Mouse (Mus musculus) kidney, embryonic 14.5 days (tissue): ENCODE results near the gene Ppp2r5a. TPM values are rescaled to one million over a fixed set of nuclear protein-coding genes. Genes with fewer than 3 reads are reported as not detected.

Experiments
- ATAC-seq: fragments of 200-750 bp; cut with Nextera tagmentation; 2 replicates; pipeline ENCODE4 v1.8.0; 2017; ENCODE audit warnings: moderate number of reproducible peaks, mild to moderate bottlenecking, moderate TSS enrichment, moderate library complexity; ENCODE audit not compliant: low FRiP score, low TSS enrichment
- H3K27ac ChIP-seq: fragments of 300-500 bp; sonication (generic); 2 replicates; pipeline ENCODE4 v1.5.1; 2014; ENCODE audit warnings: low read depth, mild to moderate bottlenecking, low read length, moderate library complexity, mixed read lengths
- H3K27me3 ChIP-seq: fragments of 300-500 bp; sonication (generic); 2 replicates; pipeline ENCODE4 v1.6.1; 2014; ENCODE audit warnings: mild to moderate bottlenecking, low read length; ENCODE audit not compliant: control insufficient read depth, insufficient read depth
- H3K36me3 ChIP-seq: fragments of 300-500 bp; sonication (generic); 2 replicates; pipeline ENCODE4 v1.6.1; 2014; ENCODE audit warnings: low read length, mixed read lengths; ENCODE audit not compliant: control insufficient read depth, insufficient read depth
- H3K4me1 ChIP-seq: fragments of 300-500 bp; sonication (generic); 2 replicates; pipeline ENCODE4 v1.6.1; 2014; ENCODE audit warnings: low read length, mixed read lengths; ENCODE audit not compliant: control insufficient read depth, insufficient read depth
- H3K4me2 ChIP-seq: fragments of 300-500 bp; sonication (generic); replicated peaks from 2 replicates; pipeline ENCODE4 v1.6.1; 2014; ENCODE audit warnings: low read depth, mild to moderate bottlenecking, low read length
- H3K4me3 ChIP-seq: fragments of 300-500 bp; sonication (generic); 2 replicates; pipeline ENCODE4 v1.5.1; 2014; ENCODE audit warnings: mild to moderate bottlenecking, low read length
- H3K9ac ChIP-seq: fragments of 300-500 bp; sonication (generic); 2 replicates; pipeline ENCODE4 v1.6.1; 2014; ENCODE audit warnings: low read depth, mild to moderate bottlenecking, low read length, moderate library complexity
- H3K9me3 ChIP-seq: fragments of 300-500 bp; sonication (generic); 2 replicates; pipeline ENCODE4 v1.6.1; 2016; ENCODE audit warnings: low read length; ENCODE audit not compliant: control insufficient read depth
- WGBS: fragments of 180-500 bp; shearing (Covaris S2); extraction: QIAGEN DNeasy Blood & Tissue Kit; methylation state at CpG from one replicate; pipeline ENCODE4 v1.1.7; 2014; 5-methylcytosine and 5-hydroxymethylcytosine counted together
- polyA plus RNA-seq: library from polyadenylated mRNA; unstranded; fragments of >200 nt; fragmentation: Nextera tagmentation; extraction: Ambion mirVana; gene quantifications from 2 replicates; pipeline ENCODE4 v1.2.1, GENCODE M21; 2014

The Ppp2r5a gene
- polyA plus RNA-seq, 1 experiment from 2014 or later = 25.0 TPM

GRCm38 (mm10) chr1:191339876-191340275 is 63.2 kb downstream of the Ppp2r5a start:
- H3K27ac ChIP-seq = no peak overlapping the region
- H3K36me3 ChIP-seq = peaks cover 62% of the 10 kb centered on the region
- H3K4me3 ChIP-seq = no peak overlapping the region
- H3K4me1 ChIP-seq = 0 out of 2 replicates have a peak, but pooled peaks cover 2% of the 10 kb centered on the region
- H3K9me3 ChIP-seq = no peaks in the 10 kb centered on the region; the same call in 1 of the 2 replicates
- no peak overlapping the region for H3K9ac ChIP-seq
- no peaks in the 10 kb centered on the region for H3K27me3 ChIP-seq
- WGBS = 77% methylated on average over 2 of the region's 2 CpGs
- no peak overlapping the region for H3K4me2 ChIP-seq
- no peak for ATAC-seq

GRCm38 (mm10) chr1:191334500-191334899 is 68.6 kb downstream of the Ppp2r5a start:
- 0 out of 2 replicates have a peak, but pooled peaks cover 2% of the 10 kb centered on the region for H3K4me1 ChIP-seq
- no peak overlapping the region for H3K9ac ChIP-seq
- H3K27ac ChIP-seq = no peak overlapping the region
- H3K27me3 ChIP-seq = no peaks in the 10 kb centered on the region
- no peaks in the 10 kb centered on the region; the same call in 1 of the 2 replicates for H3K9me3 ChIP-seq
- peaks cover 28% of the 10 kb centered on the region for H3K36me3 ChIP-seq
- no peak for ATAC-seq
- H3K4me2 ChIP-seq = no peak overlapping the region
- WGBS = 86% methylated on average over 5 of the region's 5 CpGs
- no peak overlapping the region for H3K4me3 ChIP-seq

DNA sequence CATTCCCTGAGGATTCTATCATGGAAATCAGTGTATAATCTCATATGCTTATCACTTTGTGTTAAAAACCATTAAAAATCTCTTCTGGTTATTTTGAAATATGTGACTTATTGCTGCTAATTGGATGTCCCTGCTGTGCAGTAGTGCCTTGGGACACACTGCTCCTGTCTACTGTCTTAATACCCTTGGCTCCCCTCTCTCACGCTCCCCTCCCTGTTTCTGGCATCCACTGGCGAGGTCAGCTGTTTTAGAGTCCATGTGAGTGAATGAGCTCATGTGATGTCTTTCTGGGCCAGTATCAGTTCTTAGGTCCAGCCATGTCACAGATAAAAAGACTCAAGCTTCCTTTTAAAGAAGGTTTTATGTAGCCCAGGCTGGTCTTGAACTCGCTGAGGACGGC is 72.7 kb downstream of the Ppp2r5a start:
- no peak for ATAC-seq
- Histone ChIP-seq H3K9ac (no peak overlapping the region), H3K27ac (no peak overlapping the region), H3K4me2 (no peak overlapping the region), H3K27me3 (no peaks in the 10 kb centered on the region), H3K9me3 (no peaks in the 10 kb centered on the region), H3K4me1 (peaks cover 9% of the 10 kb centered on the region; the same call in 1 of the 2 replicates), H3K36me3 (peaks cover 9% of the 10 kb centered on the region; the same call in 1 of the 2 replicates), H3K4me3 (no peak overlapping the region)
- WGBS = 84% methylated on average over 4 of the region's 4 CpGs

GRCm38 (mm10) chr1:191328019-191328441 is 75.0 kb downstream of the Ppp2r5a start:
- Histone ChIP-seq H3K9ac (no peak overlapping the region), H3K4me1 (peaks cover 9% of the 10 kb centered on the region; the same call in 1 of the 2 replicates), H3K27me3 (no peaks in the 10 kb centered on the region), H3K27ac (no peak overlapping the region), H3K4me3 (no peak overlapping the region), H3K36me3 (peaks cover 4% of the 10 kb centered on the region; the same call in 1 of the 2 replicates), H3K4me2 (no peak overlapping the region), H3K9me3 (no peaks in the 10 kb centered on the region)
- WGBS = 78% methylated on average over 8 of the region's 8 CpGs
- no peak for ATAC-seq

- Histone ChIP-seq H3K4me2 (0 out of 2 replicates have a peak overlapping the region, but pooled peaks have one; percentile 63), H3K4me1 (peaks cover 9% of the 10 kb centered on the region; the same call in 1 of the 2 replicates), H3K9ac (no peak overlapping the region), H3K36me3 (peaks cover 1% of the 10 kb centered on the region; the same call in 1 of the 2 replicates), H3K9me3 (no peaks in the 10 kb centered on the region), H3K27me3 (no peaks in the 10 kb centered on the region), H3K27ac (no peak overlapping the region), H3K4me3 (no peak overlapping the region)
- no peak for ATAC-seq
- WGBS = 83% methylated on average over 8 of the region's 8 CpGs
Observed at GRCm38 (mm10) chr1:191327258-191327657, 75.8 kb downstream of the Ppp2r5a start.

DNA sequence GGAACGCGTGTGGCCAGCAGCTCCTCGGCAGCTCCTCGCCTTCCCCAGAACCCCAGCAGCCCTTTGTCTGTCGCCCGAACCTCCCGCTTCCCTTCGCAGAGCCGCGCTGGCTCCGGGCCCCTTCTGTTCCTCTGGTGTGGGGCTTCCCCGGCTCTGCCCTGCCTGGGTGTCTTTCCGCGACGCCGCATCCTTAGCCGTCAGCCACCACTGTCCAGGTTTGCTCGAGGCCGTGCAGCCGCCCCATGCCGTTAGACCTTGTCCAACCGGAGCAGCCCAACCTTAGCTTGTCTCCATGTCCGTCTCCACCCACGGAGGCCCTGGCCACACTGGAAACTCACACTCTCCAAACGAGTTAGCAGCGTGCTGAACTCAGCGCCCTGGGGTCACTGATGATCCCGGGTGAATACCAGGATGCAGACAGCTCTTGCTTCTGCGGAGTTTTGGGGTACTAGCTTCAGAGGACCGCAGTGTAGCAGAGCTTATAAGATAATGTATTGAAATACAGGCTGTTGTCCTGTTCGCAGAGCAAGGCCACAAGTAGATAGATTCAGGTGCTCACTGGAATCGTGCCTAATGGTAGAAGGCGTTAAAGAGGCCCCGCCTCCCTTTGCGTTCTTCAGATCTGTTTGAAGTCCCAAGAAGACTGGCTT is 76.7 kb downstream of the Ppp2r5a start:
- Histone ChIP-seq H3K27me3 (no peaks in the 10 kb centered on the region), H3K9ac (peak overlapping the region; percentile 79), H3K4me2 (peak overlapping the region; percentile 63), H3K27ac (no peak overlapping the region), H3K4me1 (peaks cover 9% of the 10 kb centered on the region; the same call in 1 of the 2 replicates), H3K4me3 (peak overlapping the region; percentile 73), H3K36me3 (no peaks in the 10 kb centered on the region; the same call in 1 of the 2 replicates), H3K9me3 (no peaks in the 10 kb centered on the region)
- ATAC-seq = peak; percentile 73
- under 1% methylated on average over 35 of the region's 35 CpGs for WGBS

DNA sequence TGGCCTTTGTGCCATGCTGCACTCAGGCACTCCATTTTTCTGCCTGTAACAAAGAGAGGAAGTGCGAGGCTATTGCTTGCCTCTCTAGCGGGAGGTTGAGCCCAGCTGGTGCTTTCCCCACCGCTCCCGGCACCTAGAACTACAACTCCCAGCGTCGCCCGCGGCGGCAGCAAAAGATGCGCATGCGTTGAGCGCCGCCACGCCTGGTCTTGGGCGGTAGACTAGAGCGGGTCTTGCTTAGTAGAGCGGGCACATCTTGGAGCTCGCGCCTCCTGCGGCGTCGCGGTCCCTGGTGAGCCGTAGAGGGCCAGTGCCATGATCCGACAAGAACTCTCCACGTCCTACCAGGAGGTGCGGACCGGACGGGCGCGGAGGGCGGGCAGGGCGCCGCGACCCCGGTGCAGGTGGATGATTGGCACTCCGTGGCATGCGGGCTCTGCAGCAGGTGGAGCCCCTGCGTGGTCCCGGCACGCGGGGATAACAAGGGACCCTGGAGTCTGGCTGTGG is 77.3 kb downstream of the Ppp2r5a start, which contains the start of gene Tmem206:
Gene Tmem206, plus strand, starts transcription at position 187 of the 507 bp plus-strand sequence.
- Histone ChIP-seq H3K4me3 (peak within 1 kb of the TSS; percentile 73), H3K36me3 (no peaks in the 10 kb centered on the region; the same call in 1 of the 2 replicates), H3K27ac (no peak within 1 kb of the TSS; the same call in 1 of the 2 replicates), H3K9ac (peak within 1 kb of the TSS; percentile 79), H3K9me3 (no peaks in the 10 kb centered on the region), H3K27me3 (no peaks in the 10 kb centered on the region), H3K4me1 (peaks cover 9% of the 10 kb centered on the region; the same call in 1 of the 2 replicates), H3K4me2 (peak within 1 kb of the TSS; percentile 63)
- WGBS = under 1% methylated on average over 41 of the region's 42 CpGs
- peak; percentile 96 for ATAC-seq

- H3K4me3 ChIP-seq = peak overlapping the region; percentile 73
- H3K9ac ChIP-seq = peak overlapping the region; percentile 79; the same call in 1 of the 2 replicates
- peak overlapping the region; percentile 63 for H3K4me2 ChIP-seq
- H3K4me1 ChIP-seq = peaks cover 9% of the 10 kb centered on the region; the same call in 1 of the 2 replicates
- no peaks in the 10 kb centered on the region for H3K9me3 ChIP-seq
- H3K27ac ChIP-seq = no peak overlapping the region; the same call in 1 of the 2 replicates
- ATAC-seq = no peak
- no peaks in the 10 kb centered on the region; the same call in 1 of the 2 replicates for H3K36me3 ChIP-seq
- H3K27me3 ChIP-seq = no peaks in the 10 kb centered on the region
- WGBS = 78% methylated on average over 7 of the region's 7 CpGs
Observed at GRCm38 (mm10) chr1:191324733-191325590, 78.1 kb downstream of the Ppp2r5a start.
